Mouse (Mus musculus) adrenal gland, postnatal 14 days (tissue): ENCODE measurements around the gene Ptprn2. TPM values are rescaled to one million over a fixed set of nuclear protein-coding genes. Genes with fewer than 3 reads are reported as not detected.

Source experiments
- DNase-seq: peaks from one replicate; pipeline ENCODE4 v3.0.0; 2021; ENCODE audit warnings: mixed read lengths
- total RNA-seq: library from RNA; stranded (reverse); gene quantifications from 2 replicates; pipeline ENCODE4 v1.2.3, GENCODE M21; 2021

Ptprn2 gene
- total RNA-seq, 1 experiment from 2014 or later: 15.4 TPM

DNA sequence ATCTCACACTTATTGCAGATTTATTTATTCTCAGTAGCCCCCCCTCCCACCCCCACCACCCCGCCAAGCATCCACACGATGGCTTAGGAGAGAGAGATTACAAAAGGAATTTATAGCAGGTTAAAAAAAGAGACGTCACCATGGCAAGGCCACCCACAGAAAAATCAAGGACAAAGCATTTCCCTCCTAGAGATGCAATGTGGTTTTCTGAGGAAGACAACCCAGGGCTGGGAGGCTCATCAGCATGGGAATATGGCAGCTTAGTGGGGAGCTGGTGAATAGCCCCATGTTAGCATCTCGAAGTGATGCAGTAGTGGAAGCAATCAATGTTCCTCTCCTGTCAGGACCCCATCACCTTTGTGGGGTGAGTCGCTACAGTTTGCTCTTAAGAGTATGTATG, 649.7 kb downstream of the Ptprn2 start:
- no peak for DNase-seq

DNA sequence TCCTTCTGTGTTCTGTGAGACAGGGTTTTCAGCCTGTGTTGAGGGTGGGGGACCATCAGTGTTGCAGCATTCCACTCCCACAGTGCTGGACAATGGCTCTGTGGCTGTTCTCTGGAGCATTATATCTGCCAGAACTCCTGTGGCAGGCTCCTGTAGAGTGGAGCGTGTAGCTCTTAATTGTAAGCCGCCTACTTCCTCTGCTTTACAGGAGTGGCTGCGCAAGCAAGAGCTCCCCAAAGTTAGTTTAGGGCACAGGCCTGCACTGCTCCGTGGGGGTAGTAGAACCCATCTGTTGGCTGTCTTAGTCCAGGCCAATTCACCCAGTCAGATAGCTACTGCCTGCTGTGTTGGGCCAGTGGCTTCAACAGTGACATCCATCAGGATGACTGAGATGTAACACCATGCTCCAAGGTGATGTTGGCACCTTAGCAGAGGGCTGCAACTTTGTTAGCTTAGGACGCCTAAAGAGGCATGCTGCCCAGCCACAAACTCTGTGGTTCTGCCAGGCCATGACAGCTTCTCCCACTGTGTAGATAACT, 651.0 kb downstream of the Ptprn2 start:
- DNase-seq: no peak

DNA sequence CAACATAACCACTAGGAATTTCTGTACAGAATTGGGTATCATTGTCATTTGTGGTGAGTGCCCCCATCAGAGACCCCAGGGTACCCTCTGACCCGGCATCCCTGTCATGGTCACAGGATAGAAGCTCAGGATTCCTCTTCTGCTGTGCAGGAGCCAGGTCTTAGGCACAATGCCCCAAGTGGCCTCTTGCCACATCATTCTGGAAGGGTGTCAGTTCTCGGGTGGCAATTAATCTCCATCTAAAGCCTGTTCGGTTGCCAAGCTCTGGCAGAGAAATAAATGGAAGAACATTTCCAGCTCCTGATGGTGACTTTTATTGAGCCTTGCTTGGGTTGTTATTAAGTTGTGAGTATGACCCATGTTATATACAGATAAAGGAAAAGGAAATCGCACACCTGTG, 655.4 kb downstream of the Ptprn2 start:
- peak; percentile 61 for DNase-seq

DNA sequence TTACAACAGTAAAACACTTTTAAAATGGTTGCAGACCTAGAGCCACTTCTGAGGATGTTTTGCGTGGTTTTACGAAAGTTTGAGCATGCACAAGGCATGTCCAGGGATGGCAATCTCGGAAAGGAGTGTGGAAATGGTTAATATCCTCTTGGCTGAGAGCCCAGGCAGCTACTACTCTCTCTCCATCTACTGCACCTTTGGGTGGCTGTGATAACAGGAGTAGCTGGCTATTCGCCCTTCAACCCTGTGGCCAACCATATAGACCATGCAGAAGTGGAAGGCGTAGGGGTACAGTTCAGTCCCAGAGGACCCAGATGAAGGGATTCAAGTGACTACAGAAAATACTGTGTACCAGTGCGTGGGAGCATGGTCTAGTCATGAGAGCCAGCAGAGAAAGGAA, 655.9 kb downstream of the Ptprn2 start:
- DNase-seq: no peak

DNA sequence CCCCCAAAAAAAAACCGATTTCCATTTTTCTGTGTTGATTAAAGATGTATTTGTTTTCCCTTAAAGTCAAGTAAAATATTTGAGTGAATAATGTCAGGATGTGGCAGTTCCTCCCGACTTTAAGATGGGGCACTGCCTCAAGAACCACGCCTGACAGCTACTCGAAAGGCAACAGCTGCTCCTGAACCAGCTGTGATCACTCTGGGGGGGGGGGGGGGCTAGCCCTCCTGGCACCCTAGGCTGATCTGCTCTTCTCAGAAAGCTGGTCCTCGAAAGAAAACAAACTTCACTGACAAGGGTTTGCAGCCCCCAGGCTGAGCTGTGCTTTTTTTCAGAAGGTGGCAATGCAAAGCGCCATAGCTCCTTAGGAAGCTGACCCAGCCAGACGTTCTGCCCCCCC, 663.7 kb downstream of the Ptprn2 start:
- DNase-seq: no peak

DNA sequence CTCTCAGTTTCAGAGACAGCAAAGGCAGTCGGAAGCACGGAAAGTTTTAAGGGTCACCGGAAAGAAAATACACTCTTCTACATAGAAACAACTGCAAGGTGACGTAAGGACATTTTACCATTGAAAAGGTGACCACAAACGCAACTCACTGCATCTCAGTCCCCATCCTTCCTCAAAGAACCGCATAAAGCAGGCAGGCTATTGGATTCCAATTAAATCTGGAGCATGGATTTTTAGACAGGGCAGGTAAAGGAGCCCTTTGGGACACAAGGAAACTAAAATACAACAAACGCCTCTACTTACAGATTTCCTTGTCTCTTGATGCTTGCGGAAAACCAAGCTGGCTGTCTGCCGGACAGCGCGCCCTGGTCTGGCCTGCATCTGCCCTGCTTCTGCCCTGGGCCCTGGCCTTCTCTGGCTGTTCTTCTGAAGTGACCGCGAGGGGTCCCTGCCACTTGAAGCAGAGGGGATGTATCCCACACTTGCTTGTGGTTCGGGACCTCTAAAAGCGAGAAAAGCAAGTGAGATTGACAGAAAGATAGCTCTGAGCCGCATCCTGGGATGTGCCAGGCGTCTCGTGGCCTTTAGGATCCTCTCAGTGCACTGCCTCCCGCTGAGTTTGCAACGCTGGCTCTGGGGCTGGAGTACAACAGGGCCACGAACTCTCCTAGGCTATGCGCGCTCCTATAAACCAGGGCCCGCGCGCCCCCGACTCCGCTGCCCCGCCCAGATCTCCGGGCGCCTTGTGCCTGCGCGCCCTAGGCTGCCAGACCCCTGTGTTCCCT, 665.3 kb downstream of the Ptprn2 start:
- no peak for DNase-seq

DNA sequence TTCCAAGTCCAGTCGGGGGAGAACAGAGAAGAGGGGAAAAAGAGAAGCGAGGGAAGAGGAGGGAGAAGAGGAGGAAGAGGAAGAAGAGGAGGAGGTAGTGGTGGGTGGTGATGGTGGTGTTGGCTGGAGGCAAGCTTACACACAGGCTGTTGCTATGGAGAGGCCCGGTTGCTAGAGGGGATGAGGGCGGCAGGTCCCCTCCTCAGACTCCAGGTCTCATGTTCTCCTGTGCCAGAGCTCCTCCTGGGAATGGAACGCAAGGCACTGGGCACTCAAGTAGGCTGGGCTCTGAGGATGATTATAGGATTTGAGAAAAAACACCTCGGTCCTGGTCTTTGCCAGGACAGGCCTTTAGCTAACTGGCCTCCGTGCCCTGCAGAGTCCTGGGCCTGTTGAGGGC, 666.1 kb downstream of the Ptprn2 start:
- no peak for DNase-seq

DNA sequence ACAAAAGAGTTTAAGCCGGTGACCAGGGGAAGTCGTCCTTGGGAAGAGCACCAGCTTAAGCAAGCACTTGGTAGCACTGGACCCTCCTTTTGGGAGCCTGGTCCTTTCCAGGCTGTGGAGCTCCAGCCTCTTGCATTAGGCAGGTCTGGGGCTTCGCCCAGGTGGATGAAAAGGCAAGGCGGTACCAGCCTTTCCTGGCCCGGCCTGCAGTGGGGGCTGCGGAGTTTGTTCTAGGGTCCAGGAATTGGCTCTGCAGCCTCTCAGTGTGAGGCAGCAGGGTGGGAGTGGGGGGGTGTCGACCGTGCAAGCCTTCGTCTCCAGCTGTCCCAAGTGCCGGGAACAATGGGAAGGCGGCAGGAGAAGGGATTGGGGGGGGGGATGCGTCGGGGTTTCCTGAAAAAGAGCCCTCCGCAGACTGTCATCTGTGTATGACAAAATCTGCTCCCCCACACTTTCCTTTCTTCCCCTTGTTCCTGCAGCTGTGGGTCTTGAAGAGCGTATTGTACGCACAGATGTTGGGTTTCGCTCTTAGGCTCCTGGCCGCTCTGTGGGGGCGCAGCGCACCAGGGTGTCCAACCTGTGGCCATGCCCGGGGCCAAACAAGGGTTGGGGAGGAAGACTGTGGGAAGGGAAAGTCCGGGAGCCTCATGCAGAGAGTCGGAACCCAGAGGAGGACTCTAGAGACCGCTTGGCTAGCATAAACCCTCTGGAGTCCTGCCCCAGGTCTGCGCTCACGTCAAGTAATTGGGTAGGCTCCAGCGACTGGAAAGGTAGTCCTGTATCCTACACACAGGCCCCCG, 667.0 kb downstream of the Ptprn2 start:
- no peak for DNase-seq

DNA sequence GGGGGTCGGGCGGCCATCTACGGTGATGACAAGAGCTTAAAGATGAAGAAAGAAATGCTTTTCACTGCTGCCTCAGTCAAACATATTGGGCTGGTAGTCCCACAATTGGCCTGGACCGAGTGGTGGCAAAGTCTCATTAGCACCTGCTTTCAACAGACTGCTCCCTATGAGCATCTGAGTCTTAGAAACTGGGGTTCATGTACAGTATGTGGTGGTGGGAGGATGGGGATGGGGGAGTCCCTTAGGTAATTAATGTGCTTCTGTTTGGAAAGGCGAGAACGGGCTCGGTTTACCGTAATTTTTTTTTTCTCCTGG, 667.6 kb downstream of the Ptprn2 start:
- DNase-seq: no peak

DNA sequence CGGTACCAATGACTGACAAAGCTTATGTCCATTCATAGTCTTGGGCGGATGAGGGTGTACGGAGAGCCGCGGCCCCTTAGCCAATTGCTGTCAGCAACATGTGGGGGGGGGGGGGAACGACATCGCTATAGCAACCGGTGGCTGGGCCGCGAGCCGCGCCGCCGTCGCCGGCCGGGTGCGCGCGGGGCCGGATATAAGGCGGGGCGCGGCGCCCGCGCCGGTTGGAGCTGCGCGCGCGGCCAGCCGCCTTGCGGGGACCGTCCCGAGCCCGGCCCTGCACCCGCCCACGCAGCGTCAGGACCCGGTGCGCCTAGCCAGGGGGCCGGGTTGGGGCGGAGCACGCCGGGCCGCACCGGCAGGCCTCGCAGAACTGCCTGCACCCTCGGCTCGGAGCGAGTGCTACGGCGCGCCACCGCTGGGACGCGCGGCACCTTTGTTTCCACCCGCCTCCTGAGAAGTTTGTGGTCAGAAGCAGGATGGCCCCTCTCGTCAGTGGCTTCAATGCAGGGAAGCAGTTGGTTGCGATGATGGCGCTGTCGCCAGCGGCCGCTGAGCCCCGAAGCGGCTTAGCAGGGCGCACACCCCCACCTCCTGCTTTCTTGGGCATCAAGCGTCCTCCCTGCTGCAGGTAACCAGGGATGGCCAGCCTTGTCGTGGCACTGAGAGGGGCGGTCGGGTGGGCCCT, 668.3 kb downstream of the Ptprn2 start:
- peak; percentile 79 for DNase-seq

DNA sequence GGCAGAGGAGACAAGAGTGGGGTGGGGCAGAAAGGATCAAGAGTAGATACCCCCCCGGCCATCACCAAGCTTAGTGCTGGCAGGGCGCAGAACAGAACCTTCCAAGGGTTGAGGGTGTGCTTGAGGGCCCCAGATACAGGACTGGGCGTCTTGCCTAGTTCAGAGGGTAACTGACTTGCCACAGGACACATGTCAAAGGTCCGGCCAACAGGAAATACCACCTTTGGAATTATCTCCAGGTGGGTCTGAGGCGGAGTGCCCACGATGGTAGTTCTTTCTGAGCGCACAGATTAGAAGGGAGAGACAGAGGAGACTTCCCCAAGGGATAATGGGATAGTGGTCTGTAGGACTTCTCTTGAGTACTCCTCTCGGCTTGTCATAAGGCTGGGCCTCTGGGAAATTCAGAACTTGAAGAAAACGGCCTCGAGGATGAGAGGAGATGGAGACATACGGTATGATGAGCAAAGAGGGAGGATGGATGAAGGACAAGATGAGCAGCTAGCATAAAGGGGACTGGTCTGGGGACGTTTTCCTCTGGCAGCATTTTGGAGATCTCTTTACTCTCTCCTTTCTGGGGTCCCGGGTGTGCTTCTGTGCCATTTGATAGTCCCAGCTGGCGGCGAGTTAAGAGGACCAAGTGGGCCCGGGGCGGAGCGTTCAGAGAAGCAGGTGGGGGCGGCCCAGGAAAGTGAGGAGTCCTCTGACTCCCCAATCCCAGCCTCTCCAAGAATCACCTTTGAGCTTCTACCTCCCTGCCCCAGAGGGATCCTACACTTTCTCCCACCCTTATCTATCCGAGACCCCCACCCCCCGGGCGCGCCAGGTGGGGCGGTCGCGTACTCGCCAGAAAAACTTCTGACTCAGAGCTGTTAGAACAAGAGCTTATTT, 669.1 kb downstream of the Ptprn2 start:
- DNase-seq: no peak

DNA sequence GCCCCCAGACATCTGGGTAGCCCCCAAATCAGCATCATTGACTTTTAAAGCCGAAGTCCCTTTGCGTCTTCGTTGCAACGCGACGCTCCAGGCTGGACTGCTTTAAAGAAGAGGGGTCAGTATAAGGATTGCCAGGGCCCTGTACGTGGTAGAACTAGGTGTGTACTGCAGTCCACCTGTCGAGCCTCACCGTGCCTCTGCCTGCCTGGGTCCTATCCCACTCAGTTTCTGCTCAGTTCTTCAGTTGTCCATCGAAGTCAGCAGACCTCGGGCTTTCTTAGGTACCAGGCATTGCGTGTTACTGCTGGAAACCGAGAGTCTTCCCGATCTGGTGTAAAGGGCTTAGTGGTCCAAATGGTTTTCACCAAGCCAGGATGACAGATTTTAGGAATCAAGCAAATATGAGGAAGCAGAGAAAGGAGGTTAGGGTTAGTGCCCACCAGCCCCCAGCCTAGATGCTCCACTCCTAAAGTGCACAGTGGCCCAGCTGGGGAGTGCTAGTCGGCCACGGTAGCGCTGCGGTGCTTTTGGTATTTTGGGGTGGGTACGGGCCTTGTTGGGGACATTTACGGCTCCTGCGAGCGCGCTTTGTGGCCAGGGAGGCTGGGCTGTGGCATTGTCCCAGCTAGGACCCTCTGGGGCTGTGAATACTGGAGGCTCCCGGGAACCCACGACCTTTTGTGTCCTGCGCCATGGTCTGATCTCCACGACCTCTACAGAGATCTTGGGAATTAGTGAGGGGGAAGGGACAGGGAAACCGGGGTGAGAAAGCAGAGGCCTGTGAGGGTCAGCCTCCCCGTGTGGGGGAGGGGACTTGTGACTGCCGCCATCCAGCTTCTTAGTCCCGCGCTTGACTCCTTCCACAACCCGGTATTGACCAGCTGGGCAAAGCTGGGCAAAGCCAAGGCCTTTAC, 670.0 kb downstream of the Ptprn2 start:
- DNase-seq: no peak

DNA sequence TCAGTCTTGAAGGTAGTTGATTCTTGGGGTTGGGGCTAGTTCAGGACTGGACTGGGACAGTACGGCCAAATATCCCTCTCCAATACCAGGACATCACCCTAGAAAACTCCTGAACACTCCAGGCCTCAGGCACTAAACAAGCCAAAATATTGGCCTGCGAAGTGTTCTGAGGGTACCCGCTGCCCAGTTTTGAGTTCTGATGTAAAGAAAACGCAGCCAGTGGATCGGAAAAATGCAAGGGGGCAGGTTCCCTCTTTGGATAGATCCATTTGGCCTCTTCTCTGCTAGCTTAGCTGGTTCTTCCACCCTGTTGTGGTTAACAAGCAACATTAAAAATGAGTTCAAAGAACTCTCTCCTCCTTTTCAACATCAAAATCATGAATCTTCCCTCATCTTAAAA, 670.7 kb downstream of the Ptprn2 start:
- no peak for DNase-seq

DNA sequence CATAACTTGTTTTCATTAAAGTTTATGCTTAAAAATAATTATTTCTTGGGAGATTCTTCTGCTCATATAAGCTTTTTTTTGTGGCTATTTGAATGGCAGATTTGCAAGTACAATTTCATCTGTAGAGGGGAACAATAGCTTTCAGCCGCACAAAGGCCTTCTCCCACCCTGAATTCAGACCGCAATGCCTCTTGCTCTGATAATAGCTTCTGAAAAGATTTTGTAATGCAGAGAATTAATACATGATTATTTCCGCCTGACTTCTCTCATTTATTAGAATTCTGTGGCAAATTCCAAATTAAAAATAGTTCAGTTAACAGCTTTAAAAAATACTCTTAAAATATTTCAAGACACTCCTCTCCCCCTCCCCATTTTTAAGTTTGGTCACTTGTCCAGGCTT, 671.3 kb downstream of the Ptprn2 start:
- no peak for DNase-seq

DNA sequence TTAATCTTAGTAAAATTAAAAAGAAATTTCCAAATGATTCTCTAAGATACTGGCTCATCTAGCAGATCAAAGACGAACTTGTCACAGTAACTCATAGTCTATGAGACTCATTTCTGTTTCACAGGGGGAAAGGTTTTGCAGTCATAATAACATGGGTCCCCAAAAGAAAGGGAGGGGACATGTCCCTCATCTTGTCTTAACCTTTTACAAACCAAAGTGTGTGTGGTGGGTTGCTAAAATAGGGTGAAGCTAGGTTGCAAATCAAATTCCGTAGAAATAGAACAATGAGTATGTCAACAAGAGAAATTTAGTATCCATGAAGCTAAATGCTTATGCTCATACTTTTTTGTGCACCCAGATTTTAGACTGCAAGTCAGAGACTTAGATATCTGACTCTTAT, 671.7 kb downstream of the Ptprn2 start:
- DNase-seq: no peak

DNA sequence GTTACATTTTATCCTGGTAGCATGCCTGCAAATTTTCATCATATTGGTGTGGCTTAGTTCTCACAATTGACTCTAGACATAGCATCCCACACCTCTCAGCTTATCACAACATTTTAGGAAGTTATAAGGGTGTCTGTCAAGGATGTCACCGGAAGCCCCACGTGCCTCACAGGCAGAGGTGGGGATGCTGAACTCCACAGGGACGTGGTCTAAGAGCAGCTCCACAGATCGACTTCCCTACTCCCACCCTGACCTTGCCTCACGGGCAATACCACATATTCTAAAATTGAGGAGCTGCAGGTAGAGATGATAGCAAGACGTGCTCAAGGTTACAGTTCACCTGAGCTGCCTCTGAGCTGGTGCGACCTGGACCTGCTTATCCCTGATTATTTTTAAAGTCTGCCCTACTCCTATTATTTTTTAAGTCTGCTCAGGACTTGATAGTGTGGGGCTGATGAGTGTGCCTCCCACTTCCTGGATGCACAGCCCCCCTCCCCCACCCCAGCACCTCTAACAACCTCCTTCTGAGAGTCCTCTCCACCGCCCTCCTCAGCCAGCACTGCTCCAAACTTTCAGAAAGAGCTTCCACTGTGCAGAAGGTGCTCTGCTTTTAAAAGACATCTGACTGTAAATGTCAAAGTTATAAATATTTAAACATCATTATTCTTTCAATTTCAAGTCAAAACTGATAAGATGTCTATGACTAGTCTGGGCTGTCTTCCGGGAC, 672.3 kb downstream of the Ptprn2 start:
- no peak for DNase-seq

DNA sequence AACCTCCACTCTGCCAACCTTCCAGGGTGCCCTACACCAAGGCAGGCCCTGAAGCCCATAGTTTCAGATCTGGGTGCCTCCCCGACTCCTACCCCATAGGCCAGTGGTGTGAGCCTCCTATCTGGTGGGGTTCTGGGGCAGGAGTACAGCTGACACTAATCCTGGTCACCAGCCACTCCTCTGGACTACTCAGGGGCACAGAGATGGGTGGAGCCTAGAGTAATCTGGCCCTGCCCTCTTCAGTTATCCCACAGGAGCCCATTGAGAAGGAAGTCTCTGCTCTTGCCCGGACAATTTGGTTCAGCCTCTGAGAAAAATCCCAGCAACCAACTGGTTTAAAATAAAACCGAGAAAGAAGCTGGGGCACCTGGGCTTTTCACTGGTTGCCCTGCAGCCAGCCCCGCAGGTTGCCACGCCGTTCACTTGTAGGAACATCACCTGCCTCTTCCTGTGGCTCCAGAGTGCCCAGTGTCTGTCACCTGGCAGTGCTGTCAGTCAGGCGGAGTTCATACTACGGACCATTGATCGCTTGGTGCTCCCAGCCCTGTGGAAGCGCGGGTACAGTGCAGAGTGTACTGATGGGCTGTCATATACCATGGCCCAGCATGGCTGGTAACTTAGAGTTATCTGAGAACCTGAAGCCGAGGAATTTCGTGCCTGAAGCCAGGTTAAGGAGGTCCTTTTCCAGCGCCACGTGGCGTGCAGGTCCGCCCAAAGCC, 673.6 kb downstream of the Ptprn2 start:
- no peak for DNase-seq

DNA sequence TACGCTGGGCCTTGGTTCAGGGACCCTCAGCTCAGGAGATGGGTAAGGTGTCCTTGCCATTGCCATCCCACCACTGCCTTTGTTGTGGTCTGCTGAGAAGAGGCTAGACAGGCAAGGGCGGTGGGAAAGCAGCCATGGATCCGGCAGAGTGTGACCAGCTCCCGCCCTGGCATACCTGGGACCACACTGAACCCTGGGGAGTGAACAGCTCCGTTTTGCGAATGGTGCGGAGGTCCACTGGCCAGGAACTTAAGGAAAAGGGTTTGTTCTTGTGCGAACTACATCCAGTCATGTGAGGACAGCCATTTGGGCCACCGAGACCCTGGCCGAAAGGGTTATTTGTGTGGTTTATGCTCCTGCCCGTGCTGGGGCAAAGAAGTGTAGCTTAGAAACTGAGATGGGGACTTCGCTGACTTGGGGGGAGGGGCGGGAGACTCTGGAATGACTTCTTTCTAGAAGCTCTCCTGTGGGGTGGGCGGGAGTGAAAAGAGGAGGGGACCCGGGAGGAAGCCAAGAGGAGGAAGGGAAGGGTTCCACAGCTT, 674.2 kb downstream of the Ptprn2 start:
- no peak for DNase-seq

DNA sequence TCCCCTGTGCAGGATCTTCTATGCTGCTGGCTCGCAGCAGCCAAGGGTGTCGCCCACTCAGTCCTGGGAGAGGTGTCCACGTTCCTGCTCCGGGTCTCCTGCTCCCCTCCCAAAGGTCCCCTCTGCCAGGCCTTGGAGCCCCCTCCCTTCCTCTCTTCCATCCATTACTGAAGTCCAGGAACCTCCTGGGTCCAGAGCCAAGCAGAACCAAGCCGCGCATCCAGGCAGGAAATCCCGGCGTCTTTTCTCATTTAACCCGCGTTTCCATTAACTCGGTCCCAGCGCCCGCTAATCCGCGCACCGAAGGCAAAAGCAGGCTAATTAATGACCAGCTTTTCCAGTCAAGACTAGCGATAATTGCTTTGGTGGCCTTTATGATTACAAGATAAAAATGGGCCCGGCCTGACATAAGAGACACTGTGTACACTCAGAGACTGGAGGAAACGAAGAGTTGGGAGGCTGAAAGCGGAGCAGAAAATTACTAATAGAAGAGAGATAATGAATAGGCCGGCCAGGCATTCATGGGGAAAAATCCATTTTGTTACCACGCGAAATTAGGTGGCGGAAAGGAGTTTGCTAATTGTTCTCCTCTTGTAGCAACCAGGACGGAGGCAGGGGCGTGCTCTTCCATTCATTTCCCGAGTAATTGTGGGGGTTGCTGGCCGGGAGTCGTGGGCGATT, 674.8 kb downstream of the Ptprn2 start:
- DNase-seq: no peak
